Mouse (Mus musculus) spleen, postnatal 4 days (tissue): ENCODE data around the gene Cdkl1.

Source experiments
- DNase-seq, 2 experiments: peaks; one replicate each; pipeline ENCODE4 v3.0.0; 2022; ENCODE audit warnings: low spot score in 2 of 2

Gene Cdkl1

DNA sequence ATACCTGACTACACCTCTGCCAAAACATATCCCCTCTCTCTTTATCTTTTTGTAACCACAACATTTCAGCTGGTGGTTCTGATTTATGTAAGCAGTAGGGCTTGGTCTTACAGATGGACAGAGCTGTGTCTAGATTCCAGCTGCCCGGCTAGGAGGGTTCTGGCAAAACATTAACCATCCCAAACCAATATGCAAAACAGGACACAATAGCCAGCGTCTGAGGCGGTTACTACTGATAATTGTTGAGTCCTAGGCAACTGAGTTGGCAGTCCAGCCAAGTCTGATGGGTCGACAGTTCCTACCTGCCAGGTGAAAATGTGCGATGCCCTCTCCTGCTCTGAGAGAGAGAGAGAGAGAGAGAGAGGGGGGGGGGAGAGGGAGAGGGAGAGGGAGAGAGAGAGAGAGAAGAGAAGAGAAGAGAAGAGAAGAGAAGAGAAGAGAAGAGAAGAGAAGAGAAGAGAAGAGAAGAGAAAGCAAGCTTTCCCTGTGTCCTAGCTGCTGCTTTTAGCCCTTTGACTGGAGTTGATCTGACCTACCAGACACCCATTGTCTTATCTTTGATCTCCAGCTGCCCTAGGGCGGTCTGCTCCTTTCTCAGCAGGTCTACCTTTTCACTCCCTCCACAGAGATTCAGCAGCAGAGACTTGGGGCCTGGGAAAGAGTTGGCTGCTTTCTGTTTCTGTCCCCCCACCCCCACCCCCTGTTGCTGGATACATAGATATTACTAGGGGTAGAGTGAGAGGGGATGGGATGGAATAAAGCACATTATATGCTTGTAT, 7.6 kb downstream of the Cdkl1 start:
- peak in 1 of 2 experiments; percentile 66 for DNase-seq

GRCm38 (mm10) chr12:69781935-69782650, 9.0 kb downstream of the Cdkl1 start:
- DNase-seq, result peak; percentile 51 to 71

- DNase-seq, result no peak
These were observed 9.6 kb downstream of the Cdkl1 start for GRCm38 (mm10) chr12:69781480-69781879.

- no peak for DNase-seq
These were observed 13.1 kb downstream of the Cdkl1 start for GRCm38 (mm10) chr12:69777957-69778356.

- no peak for DNase-seq
These were observed 13.7 kb downstream of the Cdkl1 start for GRCm38 (mm10) chr12:69777341-69777730.

DNA sequence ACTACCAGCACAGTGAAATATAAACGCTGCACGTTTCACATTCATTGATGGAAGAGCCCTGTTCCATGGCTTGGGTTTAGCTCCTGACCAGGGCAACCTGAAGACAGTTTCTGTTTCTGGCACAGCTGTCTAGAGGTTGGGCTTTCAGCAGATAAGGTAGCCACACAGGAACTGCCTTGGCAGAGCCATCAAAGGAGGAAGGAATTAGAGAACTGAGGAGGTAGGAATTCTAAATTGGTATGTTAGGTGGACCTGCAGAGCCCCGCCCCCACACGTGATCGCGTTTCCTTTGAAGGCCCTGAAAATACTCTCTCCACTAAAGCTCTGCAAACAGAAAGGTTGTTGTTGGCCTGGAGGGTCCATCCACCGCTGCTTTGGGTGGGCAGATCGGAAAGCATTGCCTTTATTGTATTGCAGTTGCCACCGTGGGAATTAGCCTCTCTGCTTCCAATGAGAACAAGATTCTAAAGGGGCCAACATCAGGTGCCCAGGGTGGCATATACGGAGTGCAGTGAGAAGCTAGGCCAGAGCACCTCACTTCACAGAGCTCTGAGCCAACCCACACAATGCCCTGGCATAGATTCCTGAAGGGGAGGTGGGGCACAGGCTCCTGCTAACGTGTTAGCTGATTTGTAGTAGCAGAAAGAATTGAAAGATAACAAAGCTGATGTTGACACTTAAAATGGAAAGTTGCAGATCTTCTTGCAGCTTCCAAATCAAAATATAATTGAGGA, 14.3 kb downstream of the Cdkl1 start:
- no peak for DNase-seq

DNA sequence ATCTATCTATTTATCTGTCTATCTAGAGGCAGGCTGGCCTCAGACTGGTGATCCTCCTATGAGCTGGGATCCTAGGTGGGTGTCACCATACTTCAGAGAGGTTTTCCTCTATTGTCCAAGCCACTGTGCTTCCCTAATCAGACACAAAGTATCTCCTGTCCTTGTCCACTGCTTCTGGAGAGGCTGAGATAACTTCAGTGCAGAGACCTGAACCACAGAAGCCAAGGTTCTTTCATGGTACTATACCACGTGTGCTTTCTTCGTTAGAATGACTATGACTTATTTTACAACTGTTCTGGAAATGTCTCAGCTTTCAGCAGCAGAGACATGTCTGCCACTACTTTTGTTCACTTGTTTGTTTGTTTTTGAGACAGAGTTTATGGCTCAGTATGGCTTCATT, 22.2 kb downstream of the Cdkl1 start:
- no peak for DNase-seq

GRCm38 (mm10) chr12:69767476-69768258, 23.4 kb downstream of the Cdkl1 start:
- DNase-seq, result no peak

- DNase-seq, result no peak
These were observed 24.7 kb downstream of the Cdkl1 start for GRCm38 (mm10) chr12:69766185-69766904.

- DNase-seq, result no peak
These were observed 25.5 kb downstream of the Cdkl1 start for GRCm38 (mm10) chr12:69765543-69765942.

- DNase-seq, result no peak
These were observed 29.5 kb downstream of the Cdkl1 start for GRCm38 (mm10) chr12:69761603-69762002.

DNA sequence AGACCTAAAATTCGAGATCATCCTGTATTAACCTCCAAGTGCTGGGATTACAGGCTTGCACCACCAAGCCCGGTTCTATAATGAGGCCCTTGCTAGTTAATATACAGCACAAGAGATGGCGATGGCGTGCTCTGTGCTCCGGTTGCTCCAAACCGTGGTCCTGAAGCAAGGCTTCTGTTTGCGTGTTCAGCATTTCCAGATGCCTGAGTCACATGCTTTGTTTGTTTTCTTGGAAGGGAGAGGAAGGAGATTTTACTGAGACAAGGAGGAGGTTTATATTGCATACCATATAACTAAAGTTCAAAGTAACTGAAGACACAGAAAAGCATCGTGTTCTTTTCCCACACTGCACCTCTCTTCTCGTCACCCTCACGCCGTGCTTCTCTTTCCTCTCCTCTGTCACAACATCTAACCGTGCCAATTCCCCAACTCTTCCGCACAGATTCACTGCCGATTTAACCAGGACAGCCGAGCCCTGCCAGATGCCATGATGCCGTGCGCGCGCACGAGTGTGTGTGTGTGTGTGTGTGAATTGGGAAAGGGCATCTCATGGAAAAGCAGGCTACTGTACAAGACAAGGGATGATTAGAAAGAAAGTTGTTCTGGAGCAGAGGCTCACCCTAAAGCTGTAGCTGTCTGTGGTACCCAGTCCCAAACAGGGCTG, 30.2 kb downstream of the Cdkl1 start:
- DNase-seq, result no peak

DNA sequence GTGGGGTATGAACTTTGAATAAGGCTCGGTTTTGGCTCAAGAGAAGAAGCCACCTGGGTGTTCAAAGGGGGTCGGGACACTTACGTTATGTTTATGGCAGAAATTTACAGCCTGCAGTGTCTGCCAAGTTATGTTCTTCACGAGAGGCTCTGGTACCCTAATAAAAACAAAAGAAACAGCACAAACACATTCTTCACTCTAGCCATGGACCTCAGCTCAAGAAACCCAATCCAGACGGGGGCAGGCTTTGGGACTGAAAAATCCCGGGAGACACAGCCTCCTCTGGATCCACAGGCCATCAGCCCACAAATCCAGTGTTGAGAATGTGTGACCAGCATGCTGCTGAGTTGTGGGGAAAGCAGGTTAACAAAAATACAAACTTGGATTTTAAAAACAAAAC, 31.1 kb downstream of the Cdkl1 start:
- DNase-seq, result no peak

DNA sequence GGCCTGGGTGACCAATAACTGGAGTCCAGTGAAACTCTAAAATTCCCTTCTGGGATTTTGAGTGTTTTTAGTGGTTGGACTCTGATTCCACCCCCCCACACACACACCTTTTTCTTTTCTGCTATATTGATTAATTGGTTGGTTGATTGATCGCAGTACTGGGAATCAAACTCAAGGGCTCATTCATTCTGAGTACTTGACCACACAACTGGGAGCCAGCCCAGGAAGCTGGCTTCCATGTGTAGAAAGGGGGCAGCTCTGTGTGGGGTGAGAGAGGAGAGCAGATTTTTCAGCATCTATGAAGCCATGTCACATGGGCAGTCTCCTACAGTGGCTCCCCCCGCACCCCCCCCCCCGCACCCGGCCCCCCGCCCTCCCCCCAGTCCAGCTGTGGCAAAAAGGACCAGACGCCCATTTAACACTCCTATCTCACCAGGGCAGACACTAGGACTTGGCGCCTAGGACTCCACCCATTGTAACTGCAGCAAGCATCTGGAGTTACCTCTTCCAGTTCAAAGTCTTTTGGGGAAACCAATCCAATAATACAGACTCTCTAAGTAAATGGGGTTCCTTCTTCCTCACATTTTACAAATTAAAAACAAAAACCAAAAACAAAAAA, 31.7 kb downstream of the Cdkl1 start:
- peak; percentile 59 to 74 for DNase-seq

DNA sequence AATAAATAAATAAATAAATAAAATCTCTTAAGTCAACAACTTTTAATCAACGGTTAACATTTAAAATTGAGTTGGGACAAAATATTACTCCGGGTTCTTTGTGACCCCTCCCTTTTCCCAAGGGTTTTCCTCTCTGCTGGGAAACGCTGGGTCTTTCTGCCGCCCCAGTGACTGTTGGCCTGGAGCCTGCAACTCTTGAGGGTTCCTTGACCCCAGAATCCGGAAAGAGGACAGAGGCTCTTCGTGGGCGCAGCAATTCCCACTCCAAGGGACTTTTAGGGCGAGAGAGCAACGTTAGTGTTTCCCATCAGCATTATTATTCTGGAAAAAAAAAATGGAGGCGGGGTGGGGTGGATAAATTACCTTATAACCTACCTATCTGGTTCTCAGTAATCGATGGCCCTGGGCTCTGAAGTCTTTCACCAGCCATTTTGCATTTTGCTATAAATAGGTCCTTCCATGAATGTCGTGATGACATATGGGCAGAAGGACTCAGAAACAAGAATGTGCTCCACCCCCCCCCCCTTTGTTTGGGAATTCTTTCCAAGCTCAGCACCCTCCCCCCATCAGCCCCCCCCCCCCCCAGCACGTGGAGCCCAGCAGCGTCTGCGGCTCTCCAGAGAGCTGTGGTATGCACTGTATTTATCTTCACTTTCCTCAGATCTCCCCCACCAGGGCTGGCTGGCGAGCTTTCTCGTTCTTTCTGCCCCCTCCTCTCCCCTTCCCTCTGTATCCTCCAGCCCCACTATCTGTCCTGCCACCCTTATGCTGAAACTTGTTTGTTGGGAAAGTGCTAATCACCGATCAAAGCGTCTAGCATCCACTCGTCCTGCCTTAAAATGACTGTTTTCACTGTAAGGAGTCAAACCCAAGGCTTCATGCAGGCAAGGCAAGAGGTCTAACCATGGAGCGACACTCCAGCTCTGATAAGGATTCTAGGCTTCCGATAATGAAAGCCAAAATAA, 32.6 kb downstream of the Cdkl1 start:
- peak; percentile 48 to 78 for DNase-seq

DNA sequence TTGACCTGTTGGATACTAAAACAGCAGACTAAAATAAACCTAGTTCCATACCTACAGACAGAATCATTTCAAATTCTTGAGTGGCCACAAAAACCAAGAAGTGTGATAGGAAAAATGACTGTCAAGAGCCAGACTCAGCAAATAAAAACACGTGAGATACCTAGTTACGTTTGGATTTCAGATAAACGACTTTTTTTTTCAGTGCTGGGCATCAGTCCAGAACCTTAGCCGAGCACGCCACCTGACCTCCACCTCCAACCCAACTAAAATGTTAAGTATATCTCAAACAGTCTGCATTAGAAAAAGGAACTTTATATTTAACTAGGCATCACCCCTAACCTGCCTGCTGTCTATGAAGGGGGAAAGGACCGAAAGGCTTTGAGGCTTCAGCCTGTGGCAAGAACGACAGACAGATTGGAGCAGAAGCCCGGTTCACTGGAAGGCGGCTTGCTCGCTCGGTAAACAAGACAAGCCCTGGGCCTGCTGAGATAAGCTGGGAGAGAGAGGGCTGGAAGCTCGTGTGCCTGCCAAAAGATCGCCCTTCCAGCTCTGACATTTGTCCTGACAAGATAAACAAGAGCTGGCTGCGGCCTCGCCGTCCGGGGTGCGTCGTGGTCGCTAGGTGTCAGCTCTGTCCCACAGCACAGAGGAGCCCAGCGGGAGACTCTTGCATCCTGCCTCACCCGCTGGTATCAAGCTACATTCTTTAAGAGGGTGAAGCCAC, 33.5 kb downstream of the Cdkl1 start:
- DNase-seq, result peak; percentile 92 to 94

DNA sequence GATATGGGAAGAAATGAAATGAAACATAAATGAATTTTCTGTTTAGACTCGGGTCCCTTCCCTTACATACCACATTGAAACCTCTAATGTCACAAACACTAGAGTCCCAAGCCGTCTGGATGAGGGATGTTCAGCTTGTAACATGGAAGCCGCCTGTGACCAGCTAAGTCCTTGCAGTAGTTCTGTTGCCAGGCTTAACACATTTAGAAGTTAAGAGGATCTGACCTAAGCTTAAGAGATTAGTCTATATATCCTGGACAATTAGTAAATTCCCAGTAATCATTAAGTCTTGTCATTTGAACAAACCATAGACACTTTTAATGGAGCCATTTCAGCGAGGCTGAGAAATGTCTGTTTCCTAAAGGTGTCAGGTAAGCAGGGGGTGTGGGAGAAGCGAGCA, 35.1 kb downstream of the Cdkl1 start:
- DNase-seq, result no peak

- no peak for DNase-seq
These were observed 37.1 kb downstream of the Cdkl1 start for GRCm38 (mm10) chr12:69753936-69754335.
